Mouse (Mus musculus) right cerebral cortex, postnatal 36 days (tissue): Measurements from ENCODE around the gene Fbxl13.

Experiments
- DNase-seq, 2 experiments: peaks; one replicate each; pipeline ENCODE4 v3.0.0; 2022; ENCODE audit warnings: low spot score in 2 of 2, mixed read lengths in 1 of 2

Gene Fbxl13

GRCm38 (mm10) chr5:21574386-21575209, 70.8 kb downstream of the Fbxl13 start:
- DNase-seq = no peak

GRCm38 (mm10) chr5:21572764-21573416, 72.5 kb downstream of the Fbxl13 start:
- no peak for DNase-seq

- no peak for DNase-seq
These were observed 77.7 kb downstream of the Fbxl13 start for GRCm38 (mm10) chr5:21567784-21568183.

- DNase-seq = no peak
These were observed 79.9 kb downstream of the Fbxl13 start for GRCm38 (mm10) chr5:21565392-21566065.

- DNase-seq = no peak
These were observed 81.5 kb downstream of the Fbxl13 start for GRCm38 (mm10) chr5:21563936-21564335.

GRCm38 (mm10) chr5:21556502-21556901, 88.9 kb downstream of the Fbxl13 start:
- no peak for DNase-seq

GRCm38 (mm10) chr5:21554732-21555131, 90.7 kb downstream of the Fbxl13 start:
- DNase-seq = no peak

- DNase-seq = no peak
These were observed 91.7 kb downstream of the Fbxl13 start for GRCm38 (mm10) chr5:21553685-21554084.

GRCm38 (mm10) chr5:21547005-21547404, 98.4 kb downstream of the Fbxl13 start:
- no peak for DNase-seq

- DNase-seq = no peak
These were observed 99.6 kb downstream of the Fbxl13 start for GRCm38 (mm10) chr5:21545786-21546185.

GRCm38 (mm10) chr5:21545227-21545626, 100.2 kb downstream of the Fbxl13 start:
- DNase-seq = no peak

GRCm38 (mm10) chr5:21544821-21545220, 100.6 kb downstream of the Fbxl13 start:
- DNase-seq = no peak

- no peak for DNase-seq
These were observed 101.8 kb downstream of the Fbxl13 start, which contains the start of gene Lrrc17 for GRCm38 (mm10) chr5:21543409-21544201. Lrrc17 (plus strand) TSS chr5:21543559.

- no peak for DNase-seq
These were observed 103.2 kb downstream of the Fbxl13 start for GRCm38 (mm10) chr5:21542226-21542625.

GRCm38 (mm10) chr5:21532921-21533320, 112.5 kb downstream of the Fbxl13 start:
- no peak for DNase-seq

GRCm38 (mm10) chr5:21532126-21532525, 113.3 kb downstream of the Fbxl13 start:
- DNase-seq = no peak

- no peak for DNase-seq
These were observed 116.2 kb downstream of the Fbxl13 start for GRCm38 (mm10) chr5:21529110-21529720.

GRCm38 (mm10) chr5:21528068-21528842, 117.2 kb downstream of the Fbxl13 start:
- DNase-seq = no peak

- no peak for DNase-seq
These were observed 117.9 kb downstream of the Fbxl13 start for GRCm38 (mm10) chr5:21527488-21527911.

- no peak for DNase-seq
These were observed 118.5 kb downstream of the Fbxl13 start for GRCm38 (mm10) chr5:21526835-21527485.
